Mouse (Mus musculus): Measurements from ENCODE around the gene Nbea. TPM values are rescaled to one million over a fixed set of nuclear protein-coding genes. Genes with fewer than 3 reads are reported as not detected.

The Nbea gene
- total RNA-seq, 1 experiment: 9.1 TPM

DNA sequence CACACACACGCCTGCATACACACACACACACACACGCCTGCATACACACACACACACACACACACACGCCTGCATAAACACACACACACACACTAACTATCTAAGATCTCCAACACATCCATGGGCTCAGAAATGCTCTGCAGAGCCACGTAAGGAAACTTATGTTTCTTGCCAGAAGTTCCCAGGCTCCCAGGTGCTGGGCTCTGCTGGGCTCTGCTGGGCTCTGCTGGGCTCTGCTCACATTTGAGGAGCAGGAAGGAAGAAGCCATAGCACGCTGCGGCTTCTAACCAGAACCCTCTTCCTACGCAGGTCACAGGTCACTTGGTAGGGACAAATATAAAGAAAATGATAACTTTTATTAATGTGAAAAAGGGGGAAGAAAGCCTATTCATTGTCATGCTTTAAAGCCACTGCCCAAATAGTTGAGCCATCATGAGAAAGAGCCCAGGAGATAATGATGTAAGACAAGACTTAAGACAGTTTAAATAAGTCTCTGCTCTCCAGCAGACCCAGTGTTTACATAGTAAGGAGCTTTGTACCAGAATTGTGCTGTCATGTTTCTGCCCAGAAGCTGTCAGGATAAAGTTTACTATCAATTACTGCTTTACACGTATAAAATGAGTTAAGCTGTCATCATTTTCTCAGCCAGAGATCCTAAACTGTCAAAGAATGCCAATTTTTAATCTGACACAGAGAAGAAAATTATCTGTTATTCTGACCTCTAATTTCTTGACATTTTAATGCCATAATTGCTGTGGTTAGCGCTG, 521.6 kb downstream of the Nbea start:
- H3K36me3 ChIP-seq (ENCODE audit: control insufficient read depth, insufficient read depth, low read length, poor library complexity, severe bottlenecking): no peaks in the 10 kb centered on the region
- H3K27ac ChIP-seq (ENCODE audit: insufficient read depth, low read depth, low read length, poor library complexity, severe bottlenecking): no peak overlapping the region
- no peak overlapping the region for H3K4me3 ChIP-seq (ENCODE audit: insufficient read depth in 1 of 2, low read depth in 1 of 2, low read length in 2 of 2, poor library complexity in 1 of 2, severe bottlenecking in 1 of 2)
- no peaks in the 10 kb centered on the region for H3K4me1 ChIP-seq (ENCODE audit: control insufficient read depth in 2 of 2, insufficient read depth in 2 of 2, low read length in 2 of 2, poor library complexity in 1 of 2)
- no peak for DNase-seq (ENCODE audit: low read depth, low spot score)
- no peak overlapping the region for H3K9ac ChIP-seq (ENCODE audit: insufficient read depth, low read depth, low read length, poor library complexity, severe bottlenecking)
- no peaks in the 10 kb centered on the region for H3K9me3 ChIP-seq (ENCODE audit: control insufficient read depth, insufficient read depth, low read depth, low read length)
- in situ Hi-C loops (cut with MboI; ENCODE audit: low sequenced_read_pairs in 2 of 2, unreplicated experiment in 2 of 2): no loop called here
- TF ChIP-seq CHD2 (IDR thresholded peaks at IDR 0.05; ENCODE audit: low read depth, low read length): no peak
- no peak for TF ChIP-seq MAFK (IDR thresholded peaks at IDR 0.05; ENCODE audit: insufficient read depth, low read depth, low read length)
- no peak for TF ChIP-seq ZC3H11A (IDR thresholded peaks at IDR 0.05; ENCODE audit: borderline replicate concordance, low read depth, low read length)
- TF ChIP-seq HCFC1 (IDR thresholded peaks at IDR 0.05; ENCODE audit: borderline replicate concordance, insufficient read depth, low read length): no peak
- no peak for TF ChIP-seq ZNF384 (IDR thresholded peaks at IDR 0.05; ENCODE audit: low read depth, low read length)

GRCm38 (mm10) chr3:55660261-55660838, 523.2 kb downstream of the Nbea start:
- TF ChIP-seq CHD2 (IDR thresholded peaks at IDR 0.05; ENCODE audit: low read depth, low read length) (no peak), ZC3H11A (IDR thresholded peaks at IDR 0.05; ENCODE audit: borderline replicate concordance, low read depth, low read length) (0 out of 2 replicates have a peak, but pooled peaks have one; percentile 4), ZNF384 (IDR thresholded peaks at IDR 0.05; ENCODE audit: low read depth, low read length) (no peak), MAFK (IDR thresholded peaks at IDR 0.05; ENCODE audit: insufficient read depth, low read depth, low read length) (no peak), HCFC1 (IDR thresholded peaks at IDR 0.05; ENCODE audit: borderline replicate concordance, insufficient read depth, low read length) (no peak)
- in situ Hi-C loops (cut with MboI; ENCODE audit: low sequenced_read_pairs in 2 of 2, unreplicated experiment in 2 of 2): no loop called here
- DNase-seq (ENCODE audit: low read depth, low spot score): no peak

DNA sequence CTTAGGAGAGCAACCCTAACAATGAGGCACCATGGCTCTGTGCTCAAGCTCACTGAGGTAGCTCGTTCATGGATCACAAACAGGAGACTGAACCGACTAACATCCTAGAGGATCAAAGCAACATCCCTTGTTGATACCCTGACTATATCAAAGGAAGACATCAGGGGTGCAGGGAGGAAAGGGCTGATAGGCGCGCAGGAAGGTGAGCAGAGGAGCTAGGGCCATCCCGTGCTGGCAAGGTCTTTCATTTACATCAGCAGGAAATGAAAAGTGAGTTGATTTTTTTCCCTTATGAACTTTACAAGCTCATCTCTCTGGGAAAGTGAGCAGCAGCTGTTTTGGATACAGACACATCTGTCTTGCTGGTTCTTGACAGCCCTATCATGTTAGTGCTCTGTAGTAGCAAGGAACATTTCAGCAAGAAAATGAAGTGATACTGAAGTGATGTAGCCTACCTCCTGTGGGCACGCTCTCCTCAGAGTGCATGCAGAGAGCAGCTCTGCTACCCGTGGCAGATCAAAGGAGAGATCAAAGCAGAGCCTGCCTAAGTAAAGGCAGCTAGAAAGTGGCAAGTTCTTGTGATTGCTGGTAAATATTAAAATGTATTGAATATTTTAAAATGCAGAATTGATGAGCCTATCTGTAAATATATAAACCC, 523.8 kb downstream of the Nbea start:
- TF ChIP-seq MAFK (IDR thresholded peaks at IDR 0.05; ENCODE audit: insufficient read depth, low read depth, low read length) (no peak), ZC3H11A (IDR thresholded peaks at IDR 0.05; ENCODE audit: borderline replicate concordance, low read depth, low read length) (no peak), HCFC1 (IDR thresholded peaks at IDR 0.05; ENCODE audit: borderline replicate concordance, insufficient read depth, low read length) (no peak), CHD2 (IDR thresholded peaks at IDR 0.05; ENCODE audit: low read depth, low read length) (no peak), ZNF384 (IDR thresholded peaks at IDR 0.05; ENCODE audit: low read depth, low read length) (no peak)
- H3K36me3 ChIP-seq (ENCODE audit: control insufficient read depth, insufficient read depth, low read length, poor library complexity, severe bottlenecking): no peaks in the 10 kb centered on the region
- no peak overlapping the region for H3K27ac ChIP-seq (ENCODE audit: insufficient read depth, low read depth, low read length, poor library complexity, severe bottlenecking)
- no peaks in the 10 kb centered on the region for H3K4me1 ChIP-seq (ENCODE audit: control insufficient read depth in 2 of 2, insufficient read depth in 2 of 2, low read length in 2 of 2, poor library complexity in 1 of 2)
- DNase-seq (ENCODE audit: low read depth, low spot score): no peak
- no peaks in the 10 kb centered on the region for H3K9me3 ChIP-seq (ENCODE audit: control insufficient read depth, insufficient read depth, low read depth, low read length)
- H3K9ac ChIP-seq (ENCODE audit: insufficient read depth, low read depth, low read length, poor library complexity, severe bottlenecking): no peak overlapping the region
- in situ Hi-C loops (cut with MboI; ENCODE audit: low sequenced_read_pairs in 2 of 2, unreplicated experiment in 2 of 2): no loop called here
- H3K4me3 ChIP-seq (ENCODE audit: insufficient read depth in 1 of 2, low read depth in 1 of 2, low read length in 2 of 2, poor library complexity in 1 of 2, severe bottlenecking in 1 of 2): no peak overlapping the region

More at GRCm38 (mm10) chr3:55660261-55660838, 523.2 kb downstream of the Nbea start:
- Histone ChIP-seq H3K36me3 (ENCODE audit: control insufficient read depth, insufficient read depth, low read length, poor library complexity, severe bottlenecking) (no peaks in the 10 kb centered on the region), H3K9ac (ENCODE audit: insufficient read depth, low read depth, low read length, poor library complexity, severe bottlenecking) (no peak overlapping the region), H3K27ac (ENCODE audit: insufficient read depth, low read depth, low read length, poor library complexity, severe bottlenecking) (no peak overlapping the region), H3K4me1 (ENCODE audit: control insufficient read depth in 2 of 2, insufficient read depth in 2 of 2, low read length in 2 of 2, poor library complexity in 1 of 2) (no peaks in the 10 kb centered on the region), H3K4me3 (ENCODE audit: insufficient read depth in 1 of 2, low read depth in 1 of 2, low read length in 2 of 2, poor library complexity in 1 of 2, severe bottlenecking in 1 of 2) (no peak overlapping the region), H3K9me3 (ENCODE audit: control insufficient read depth, insufficient read depth, low read depth, low read length) (no peaks in the 10 kb centered on the region)

- H3K9ac ChIP-seq (ENCODE audit: insufficient read depth, low read depth, low read length, poor library complexity, severe bottlenecking): no peak overlapping the region
- no peaks in the 10 kb centered on the region for H3K36me3 ChIP-seq (ENCODE audit: control insufficient read depth, insufficient read depth, low read length, poor library complexity, severe bottlenecking)
- TF ChIP-seq HCFC1 (IDR thresholded peaks at IDR 0.05; ENCODE audit: borderline replicate concordance, insufficient read depth, low read length) (no peak), MAFK (IDR thresholded peaks at IDR 0.05; ENCODE audit: insufficient read depth, low read depth, low read length) (no peak), ZC3H11A (IDR thresholded peaks at IDR 0.05; ENCODE audit: borderline replicate concordance, low read depth, low read length) (no peak), CHD2 (IDR thresholded peaks at IDR 0.05; ENCODE audit: low read depth, low read length) (no peak), ZNF384 (IDR thresholded peaks at IDR 0.05; ENCODE audit: low read depth, low read length) (no peak)
- no peak overlapping the region for H3K4me3 ChIP-seq (ENCODE audit: insufficient read depth in 1 of 2, low read depth in 1 of 2, low read length in 2 of 2, poor library complexity in 1 of 2, severe bottlenecking in 1 of 2)
- no peak for DNase-seq (ENCODE audit: low read depth, low spot score)
- in situ Hi-C loops (cut with MboI; ENCODE audit: low sequenced_read_pairs in 2 of 2, unreplicated experiment in 2 of 2): no loop called here
- H3K4me1 ChIP-seq (ENCODE audit: control insufficient read depth in 2 of 2, insufficient read depth in 2 of 2, low read length in 2 of 2, poor library complexity in 1 of 2): no peaks in the 10 kb centered on the region
- no peaks in the 10 kb centered on the region for H3K9me3 ChIP-seq (ENCODE audit: control insufficient read depth, insufficient read depth, low read depth, low read length)
- H3K27ac ChIP-seq (ENCODE audit: insufficient read depth, low read depth, low read length, poor library complexity, severe bottlenecking): no peak overlapping the region
These were observed 531.2 kb downstream of the Nbea start for GRCm38 (mm10) chr3:55652321-55652720.

Measured in ES-E14 (cell line).